Mouse (Mus musculus) C2C12 (cell line): ENCODE results near the gene Skap1.

ENCODE experiments used
- CEBPB ChIP-seq: IDR thresholded peaks from one replicate; pipeline ENCODE4 v1.6.1; 2011; ENCODE audit warnings: low read depth, mild to moderate bottlenecking, control low read depth, moderate library complexity
- CTCF ChIP-seq: IDR thresholded peaks from one replicate; pipeline ENCODE4 v1.5.1; 2011; ENCODE audit not compliant: control insufficient read depth, insufficient read depth, insufficient read length
- FOSL1 ChIP-seq: IDR thresholded peaks from one replicate; pipeline ENCODE4 v1.8.0; 2011; ENCODE audit warnings: mild to moderate bottlenecking, low read length; ENCODE audit not compliant: poor library complexity, insufficient read depth, severe bottlenecking
- MAX ChIP-seq: IDR thresholded peaks from one replicate; pipeline ENCODE4 v1.6.1; 2011; ENCODE audit warnings: mild to moderate bottlenecking, control low read depth

GRCm38 (mm10) chr11:96692250-96692649 is 227.9 kb downstream of the Skap1 start:
- TF ChIP-seq CTCF (no peak), FOSL1 (no peak), CEBPB (no peak), MAX (no peak)
